Mouse (Mus musculus): ENCODE results near the gene Nradd.

The Nradd gene

DNA sequence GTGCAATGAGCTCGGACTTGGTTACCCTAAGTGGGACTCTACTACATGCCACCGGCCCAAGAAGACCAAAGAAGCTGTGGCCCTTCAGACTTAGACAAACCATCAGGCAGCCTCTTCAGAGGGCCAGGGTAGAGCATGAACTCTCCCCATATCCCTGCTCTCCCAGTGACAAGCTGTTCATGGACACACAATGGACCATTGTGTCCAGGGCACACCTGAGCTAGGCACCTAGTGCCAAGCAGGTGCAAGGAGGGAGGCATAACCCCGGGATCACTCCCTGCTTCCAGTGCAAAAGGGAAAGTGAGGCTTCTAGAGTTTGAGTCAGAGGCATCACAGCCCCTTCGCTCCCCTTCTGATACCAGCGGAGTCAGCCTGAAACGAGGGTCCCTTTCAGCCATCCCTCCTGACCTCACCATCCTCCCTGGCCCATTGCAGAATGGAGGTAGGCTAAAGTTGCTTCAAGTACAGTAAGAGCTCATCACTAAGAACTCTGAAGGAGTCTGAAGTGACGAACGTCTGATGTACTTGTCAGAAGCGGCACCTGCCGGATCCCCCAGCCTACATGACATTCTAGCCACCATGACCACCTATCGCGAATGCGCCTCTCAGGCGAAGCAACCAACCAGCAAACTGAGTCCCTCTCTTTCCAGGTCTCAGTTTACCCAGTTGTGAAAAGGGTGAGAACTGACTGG, 28.9 kb upstream of the Nradd start:
- DNase-seq (ENCODE audit: low spot score in 2 of 2) = no peak

DNA sequence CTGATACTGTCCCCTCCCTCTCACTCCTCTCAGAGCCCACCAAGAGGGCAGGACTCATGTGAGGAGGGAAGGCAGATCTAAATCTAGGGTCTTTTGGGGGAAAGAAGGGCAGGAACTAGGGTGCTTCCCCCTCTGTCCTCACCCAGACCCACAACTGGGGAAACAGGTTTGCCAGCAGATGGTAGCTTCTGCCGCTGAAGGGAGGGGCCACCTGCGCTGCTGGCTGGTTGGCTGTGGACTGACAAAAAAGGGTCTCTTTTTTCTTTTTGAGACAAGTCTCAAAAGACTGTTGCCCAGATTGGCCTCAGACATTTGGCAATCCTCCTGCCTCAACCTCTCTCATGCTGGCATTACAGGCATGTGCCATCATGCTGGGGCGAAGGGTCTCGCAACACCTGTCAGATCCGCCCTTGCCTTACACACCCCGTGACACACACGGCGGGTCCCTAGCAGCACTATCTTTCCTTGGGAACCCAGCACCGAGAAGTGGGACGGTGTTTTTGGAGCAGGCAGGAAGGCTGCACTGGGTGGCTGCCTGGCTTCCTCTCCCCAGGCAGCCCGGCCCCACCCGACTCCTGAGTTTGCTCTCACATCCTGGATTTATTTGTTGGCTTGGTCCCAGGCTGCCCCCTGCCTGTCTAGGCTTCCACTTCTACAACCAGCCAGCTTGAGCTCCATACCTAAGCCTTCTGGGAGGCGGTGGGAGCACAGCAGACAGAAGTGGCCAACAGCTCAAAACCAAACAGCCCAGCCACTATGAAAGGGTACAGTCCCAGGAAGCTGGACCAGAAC, 27.9 kb upstream of the Nradd start:
- no peak for DNase-seq (ENCODE audit: low spot score in 2 of 2)

DNA sequence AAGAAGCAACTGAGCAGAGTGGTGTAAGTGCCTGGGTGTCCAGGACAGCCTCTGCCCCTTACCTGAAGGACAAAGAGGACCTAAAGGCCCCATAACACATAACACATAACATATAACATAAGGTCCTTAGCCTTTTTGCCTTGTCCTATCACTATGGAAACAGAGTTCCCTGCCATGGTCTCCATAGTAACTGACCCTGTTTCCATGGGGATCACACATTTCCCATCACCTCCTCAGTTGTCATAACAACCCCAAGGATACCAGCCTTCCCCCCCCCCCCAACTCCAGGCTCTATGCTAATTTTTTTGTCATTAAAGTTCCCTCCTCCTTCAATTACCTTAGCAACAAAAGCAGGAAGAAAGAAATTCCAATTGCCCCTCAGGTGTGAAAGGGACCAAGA, 25.5 kb upstream of the Nradd start:
- no peak for DNase-seq (ENCODE audit: low spot score in 2 of 2)

DNA sequence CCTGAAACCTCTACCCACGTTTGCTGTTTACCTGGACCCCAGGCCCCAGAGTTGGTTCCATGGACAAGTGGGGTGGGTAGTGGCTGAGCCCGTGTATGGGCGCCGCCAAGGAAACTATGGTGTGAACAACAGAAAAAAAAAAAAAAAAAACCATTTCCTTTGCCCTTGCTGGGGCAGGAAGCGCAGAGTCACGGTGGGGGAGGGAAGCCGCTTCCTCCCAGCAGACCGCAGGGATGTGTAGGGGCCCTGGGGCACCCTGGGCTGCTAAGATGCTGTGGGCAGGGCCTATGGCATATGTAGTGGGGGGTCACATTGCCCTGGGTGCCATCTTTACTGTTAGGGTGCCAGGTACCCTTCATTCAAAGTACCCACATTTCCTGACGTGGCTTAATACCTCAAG, 21.0 kb upstream of the Nradd start:
- no peak for DNase-seq (ENCODE audit: low spot score in 2 of 2)

- DNase-seq (ENCODE audit: low spot score in 2 of 2) = no peak
Measured at GRCm38 (mm10) chr9:110644295-110644694, 20.0 kb upstream of the Nradd start.

DNA sequence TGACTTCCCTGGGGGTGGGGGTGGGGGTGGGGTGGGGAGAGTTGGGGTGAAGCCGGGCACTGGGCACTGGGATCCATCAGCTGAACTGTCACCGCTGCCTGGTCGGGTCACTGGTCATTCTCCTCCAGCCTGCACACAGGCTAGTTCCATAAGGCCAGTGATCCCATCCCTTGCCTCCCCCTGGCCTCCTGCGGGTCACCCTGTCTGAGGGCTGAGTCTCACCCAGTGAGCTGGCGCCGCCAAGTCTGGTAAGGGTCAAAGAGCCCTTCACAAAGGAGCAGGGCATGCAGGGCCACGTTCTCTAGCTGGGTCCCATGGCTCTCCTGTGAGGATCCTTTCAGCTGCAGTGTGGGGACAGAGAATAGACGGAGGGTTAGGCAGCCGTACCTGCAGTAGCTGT, 19.5 kb upstream of the Nradd start:
- no peak for DNase-seq (ENCODE audit: low spot score in 2 of 2)

GRCm38 (mm10) chr9:110642812-110643524, 18.7 kb upstream of the Nradd start:
- DNase-seq (ENCODE audit: low spot score in 2 of 2) = no peak

DNA sequence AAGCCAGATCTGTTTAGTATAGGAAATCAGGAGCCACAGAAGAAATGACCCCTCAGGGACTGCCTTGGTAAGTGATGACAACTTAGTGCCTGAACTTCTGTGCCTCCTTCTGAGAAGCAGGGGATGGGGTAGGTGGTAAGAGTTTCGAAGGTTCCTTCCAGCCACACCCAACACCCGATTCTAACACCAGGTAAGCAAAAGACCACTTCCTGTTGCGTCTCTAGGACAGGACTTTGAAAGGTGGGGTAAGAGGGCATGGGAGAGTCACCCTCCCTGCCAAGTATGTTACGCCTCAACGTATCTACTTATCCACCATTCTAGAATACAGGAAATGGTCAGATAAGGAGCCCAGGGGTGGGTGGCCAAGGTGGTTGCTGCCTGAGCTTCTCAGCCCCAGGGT, 16.8 kb upstream of the Nradd start:
- no peak for DNase-seq (ENCODE audit: low spot score in 2 of 2)

- no peak for DNase-seq (ENCODE audit: low spot score in 2 of 2)
Measured at GRCm38 (mm10) chr9:110638611-110639021, 14.4 kb upstream of the Nradd start.

GRCm38 (mm10) chr9:110635225-110635624, 11.0 kb upstream of the Nradd start:
- DNase-seq (ENCODE audit: low spot score in 2 of 2) = peak; percentile 82 to 86

GRCm38 (mm10) chr9:110633882-110634281, 9.6 kb upstream of the Nradd start:
- DNase-seq (ENCODE audit: low spot score in 2 of 2) = no peak

DNA sequence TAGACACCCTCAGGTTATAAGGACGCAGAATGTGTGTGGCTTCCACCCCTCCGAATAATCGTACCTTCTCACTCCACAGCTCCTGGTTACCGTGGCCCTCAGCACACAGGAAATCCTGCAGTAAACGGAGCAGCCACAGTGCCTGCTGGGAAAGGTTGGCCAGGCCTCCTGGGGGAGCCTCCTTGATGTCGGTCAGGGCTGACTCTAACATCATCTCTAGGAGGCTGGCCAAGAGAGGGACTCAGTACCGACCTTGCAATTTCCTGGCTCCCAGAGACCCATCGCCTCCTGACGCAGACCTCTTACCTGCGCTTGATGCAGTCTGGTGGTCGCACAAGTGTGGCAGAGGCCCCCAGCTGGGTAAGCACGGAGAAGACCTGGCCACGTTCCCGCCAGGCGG, 8.4 kb upstream of the Nradd start:
- no peak for DNase-seq (ENCODE audit: low spot score in 2 of 2)

GRCm38 (mm10) chr9:110631651-110632275, 7.5 kb upstream of the Nradd start:
- no peak for DNase-seq (ENCODE audit: low spot score in 2 of 2)

GRCm38 (mm10) chr9:110631191-110631590, 6.9 kb upstream of the Nradd start:
- DNase-seq (ENCODE audit: low spot score in 2 of 2) = no peak

DNA sequence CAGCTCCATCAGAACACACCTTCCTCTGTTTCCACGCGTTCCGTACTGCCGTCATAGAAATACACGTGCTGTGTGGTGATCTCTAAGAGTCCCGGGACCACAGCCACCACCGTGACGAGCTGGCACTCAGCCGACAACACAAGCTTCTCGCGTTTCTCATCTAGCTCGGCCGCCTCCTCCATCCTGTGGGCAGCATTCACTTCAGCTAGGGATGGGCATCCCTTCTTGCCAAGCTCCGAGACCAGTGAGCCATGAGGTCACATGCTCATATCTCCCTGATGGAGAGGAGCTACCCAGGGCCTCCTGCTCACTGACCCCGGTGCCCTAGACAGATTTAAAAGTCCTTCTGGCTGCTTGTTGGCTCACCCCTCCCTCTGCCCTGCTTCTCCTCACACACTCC, 5.9 kb upstream of the Nradd start:
- no peak for DNase-seq (ENCODE audit: low spot score in 2 of 2)

GRCm38 (mm10) chr9:110625350-110625908, 1.2 kb upstream of the Nradd start:
- no peak for DNase-seq (ENCODE audit: low spot score in 2 of 2)

GRCm38 (mm10) chr9:110623416-110624195, 646 bp downstream of the Nradd start:
- no peak for DNase-seq (ENCODE audit: low spot score in 2 of 2)

DNA sequence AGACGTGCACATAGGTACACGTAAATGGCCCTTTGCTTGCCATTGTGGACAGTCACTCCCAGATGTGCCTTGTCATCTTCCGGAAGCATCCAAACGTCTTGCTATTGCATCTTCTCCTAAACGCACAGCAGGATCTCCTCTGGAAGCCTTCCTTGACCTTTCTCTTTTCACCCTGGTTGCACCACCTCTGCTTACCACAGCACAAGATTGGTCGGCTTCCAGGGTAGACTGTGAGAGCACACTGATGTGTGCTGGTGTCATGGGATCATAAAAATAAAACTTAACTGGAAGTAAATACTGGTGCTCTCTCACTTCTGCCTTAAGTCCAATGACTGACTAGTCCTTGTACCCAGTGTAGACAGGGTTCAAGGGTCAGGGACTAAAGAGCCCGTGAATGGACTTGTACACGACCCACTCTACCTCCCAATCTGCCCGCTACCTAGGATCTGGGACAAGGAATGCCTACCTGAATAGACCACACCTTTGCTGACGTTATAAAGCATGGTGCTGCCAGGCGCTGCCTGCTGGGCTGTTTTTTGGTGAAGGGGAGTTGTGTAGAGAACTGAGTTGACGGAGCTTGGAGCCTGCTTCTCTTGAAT, 1.5 kb downstream of the Nradd start:
- no peak for DNase-seq (ENCODE audit: low spot score in 2 of 2)

DNA sequence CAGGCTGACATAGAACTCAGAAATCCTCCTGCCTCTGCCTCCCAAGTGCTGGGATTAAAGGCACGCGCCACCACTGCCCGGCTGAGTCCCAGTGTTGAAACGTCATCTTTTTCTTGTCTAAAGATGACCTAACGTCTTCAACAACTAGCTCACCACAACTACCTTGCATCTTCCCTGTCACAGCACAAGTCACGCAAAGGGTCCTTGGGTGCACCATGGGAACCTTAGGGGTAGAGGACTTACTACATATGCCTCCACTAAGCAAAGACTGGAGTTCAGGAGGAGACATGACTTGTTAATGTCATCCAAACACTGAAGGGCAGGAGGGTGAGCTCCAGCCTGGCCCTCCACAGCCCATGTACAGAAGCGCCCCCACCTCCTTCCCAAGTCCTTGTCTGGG, 3.6 kb downstream of the Nradd start:
- no peak for DNase-seq (ENCODE audit: low spot score in 2 of 2)

GRCm38 (mm10) chr9:110620180-110620579, 4.1 kb downstream of the Nradd start:
- no peak for DNase-seq (ENCODE audit: low spot score in 2 of 2)

DNA sequence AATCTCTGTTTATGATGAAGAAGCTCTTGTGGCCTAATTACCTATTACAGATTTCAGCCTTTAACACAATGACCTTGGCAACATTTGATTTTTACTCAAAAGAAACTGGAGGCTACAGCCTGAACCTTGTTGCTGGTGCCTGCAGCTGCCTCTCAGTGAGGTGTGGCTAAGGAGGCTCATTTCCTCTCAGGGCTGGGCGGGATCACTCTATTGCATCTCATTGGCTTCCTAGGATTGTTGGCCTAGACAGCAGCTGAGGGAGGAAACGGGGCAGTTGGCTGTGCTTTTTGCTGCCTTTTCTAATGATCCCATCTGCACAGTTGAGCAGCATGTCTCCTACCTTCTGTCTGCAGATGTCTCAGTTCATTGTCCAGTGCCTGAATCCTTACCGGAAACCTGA, 7.2 kb downstream of the Nradd start:
- no peak for DNase-seq (ENCODE audit: low spot score in 2 of 2)
